Mouse (Mus musculus) forebrain, embryonic 16.5 days (tissue): ENCODE results near the gene Uggt1. TPM values are rescaled to one million over a fixed set of nuclear protein-coding genes. Genes with fewer than 3 reads are reported as not detected.
A peak's percentile ranks its signal among the peaks of the same experiment; 100 is the strongest.

Source experiments
- ATAC-seq: fragments of 200-750 bp; cut with Nextera tagmentation; 2 replicates; pipeline ENCODE4 v1.8.0; 2017; ENCODE audit warnings: mild to moderate bottlenecking, moderate library complexity
- H3K27ac ChIP-seq: fragments of 300-500 bp; sonication (generic); 2 replicates; pipeline ENCODE4 v1.5.1; 2014; ENCODE audit warnings: low read length, control low read depth
- H3K27me3 ChIP-seq: fragments of 300-500 bp; sonication (generic); replicated peaks from 2 replicates; pipeline ENCODE4 v1.6.1; 2014; ENCODE audit warnings: low read length; ENCODE audit not compliant: control insufficient read depth, insufficient read depth
- H3K36me3 ChIP-seq: fragments of 300-500 bp; sonication (generic); 2 replicates; pipeline ENCODE4 v1.6.1; 2014; ENCODE audit not compliant: control insufficient read depth, insufficient read depth
- H3K4me1 ChIP-seq: fragments of 300-500 bp; sonication (generic); replicated peaks from 2 replicates; pipeline ENCODE4 v1.6.1; 2014; ENCODE audit warnings: low read length; ENCODE audit not compliant: control insufficient read depth, insufficient read depth
- H3K4me2 ChIP-seq: fragments of 300-500 bp; sonication (generic); 2 replicates; pipeline ENCODE4 v1.6.1; 2014; ENCODE audit warnings: mild to moderate bottlenecking, low read length, control low read depth
- H3K4me3 ChIP-seq: fragments of 300-500 bp; sonication (generic); replicated peaks from 2 replicates; pipeline ENCODE4 v1.5.1; 2014; ENCODE audit warnings: mild to moderate bottlenecking, low read length, control low read depth
- H3K9ac ChIP-seq: fragments of 300-500 bp; sonication (generic); replicated peaks from 2 replicates; pipeline ENCODE4 v1.6.1; 2014; ENCODE audit warnings: low read depth, low read length, control low read depth
- H3K9me3 ChIP-seq: fragments of 300-500 bp; sonication (generic); 2 replicates; pipeline ENCODE4 v1.6.1; 2016; ENCODE audit warnings: low read length; ENCODE audit not compliant: control insufficient read depth
- WGBS: fragments of 180-500 bp; shearing (Covaris S2); extraction: QIAGEN DNeasy Blood & Tissue Kit; methylation state at CpG from one replicate; pipeline ENCODE4 v1.1.7; 2014; 5-methylcytosine and 5-hydroxymethylcytosine counted together
- polyA plus RNA-seq: library from polyadenylated mRNA; unstranded; fragments of >200 nt; fragmentation: Nextera tagmentation; extraction: Ambion mirVana; gene quantifications from 2 replicates; pipeline ENCODE4 v1.2.1, GENCODE M21; 2015

The Uggt1 gene
- 50.8 and 56.9 TPM in 2 replicates for polyA plus RNA-seq

- WGBS = 2% methylated on average over 48 of the region's 49 CpGs
- H3K4me1 ChIP-seq = peaks cover 9% of the 10 kb centered on the region
- H3K27ac ChIP-seq = peak within 1 kb of the TSS; percentile 80
- H3K4me2 ChIP-seq = peak within 1 kb of the TSS; percentile 88
- ATAC-seq = peak; percentile 98
- H3K9me3 ChIP-seq = no peaks in the 10 kb centered on the region
- no peaks in the 10 kb centered on the region for H3K27me3 ChIP-seq
- peak within 1 kb of the TSS; percentile 84 for H3K9ac ChIP-seq
- no peaks in the 10 kb centered on the region for H3K36me3 ChIP-seq
- H3K4me3 ChIP-seq = peak within 1 kb of the TSS; percentile 96
Measured at GRCm38 (mm10) chr1:36244058-36244827, at the start of gene Uggt1. Uggt1 (minus strand) TSS chr1:36244720.

- Histone ChIP-seq H3K9me3 (no peaks in the 10 kb centered on the region), H3K4me3 (no peak overlapping the region), H3K27me3 (no peaks in the 10 kb centered on the region), H3K4me2 (no peak overlapping the region), H3K27ac (no peak overlapping the region), H3K9ac (no peak overlapping the region), H3K36me3 (no peaks in the 10 kb centered on the region), H3K4me1 (no peaks in the 10 kb centered on the region)
- WGBS = 89% methylated on average over 8 of the region's 8 CpGs
- ATAC-seq = no peak
Measured at GRCm38 (mm10) chr1:36293470-36293869, 49.0 kb upstream of the Uggt1 start.

- H3K36me3 ChIP-seq = no peaks in the 10 kb centered on the region
Measured at GRCm38 (mm10) chr1:36281849-36282248, 37.3 kb upstream of the Uggt1 start.

GRCm38 (mm10) chr1:36280938-36281337 is 36.4 kb upstream of the Uggt1 start:
- no peak overlapping the region for H3K9ac ChIP-seq
- H3K36me3 ChIP-seq = no peaks in the 10 kb centered on the region
- no peak overlapping the region for H3K4me2 ChIP-seq
- H3K27ac ChIP-seq = no peak overlapping the region
- no peak for ATAC-seq
- H3K27me3 ChIP-seq = no peaks in the 10 kb centered on the region
- 79% methylated on average over 3 of the region's 3 CpGs for WGBS
- H3K4me3 ChIP-seq = no peak overlapping the region
- no peaks in the 10 kb centered on the region for H3K4me1 ChIP-seq
- H3K9me3 ChIP-seq = no peaks in the 10 kb centered on the region

More at GRCm38 (mm10) chr1:36281849-36282248, 37.3 kb upstream of the Uggt1 start:
- H3K27ac ChIP-seq = no peak overlapping the region
- no peak overlapping the region for H3K4me3 ChIP-seq
- WGBS = 91% methylated on average over 6 of the region's 6 CpGs
- no peaks in the 10 kb centered on the region for H3K27me3 ChIP-seq
- H3K9ac ChIP-seq = no peak overlapping the region
- ATAC-seq = no peak
- no peak overlapping the region for H3K4me2 ChIP-seq
- H3K9me3 ChIP-seq = no peaks in the 10 kb centered on the region
- no peaks in the 10 kb centered on the region for H3K4me1 ChIP-seq

GRCm38 (mm10) chr1:36279202-36279601 is 34.7 kb upstream of the Uggt1 start:
- Histone ChIP-seq H3K4me3 (no peak overlapping the region), H3K4me1 (no peaks in the 10 kb centered on the region), H3K9ac (no peak overlapping the region), H3K9me3 (no peaks in the 10 kb centered on the region), H3K27me3 (no peaks in the 10 kb centered on the region), H3K36me3 (no peaks in the 10 kb centered on the region), H3K27ac (no peak overlapping the region), H3K4me2 (no peak overlapping the region)
- 21% methylated on average over 3 of the region's 3 CpGs for WGBS
- no peak for ATAC-seq

GRCm38 (mm10) chr1:36277267-36278060 is 32.9 kb upstream of the Uggt1 start:
- no peak overlapping the region for H3K9ac ChIP-seq
- no peaks in the 10 kb centered on the region for H3K36me3 ChIP-seq
- WGBS = 20% methylated on average over 7 of the region's 7 CpGs
- H3K27me3 ChIP-seq = no peaks in the 10 kb centered on the region
- H3K4me1 ChIP-seq = no peaks in the 10 kb centered on the region
- no peak for ATAC-seq
- H3K27ac ChIP-seq = no peak overlapping the region
- H3K4me3 ChIP-seq = no peak overlapping the region
- H3K4me2 ChIP-seq = no peak overlapping the region
- no peaks in the 10 kb centered on the region for H3K9me3 ChIP-seq

- ATAC-seq = no peak
- no peaks in the 10 kb centered on the region for H3K27me3 ChIP-seq
- H3K27ac ChIP-seq = no peak overlapping the region
- H3K9me3 ChIP-seq = no peaks in the 10 kb centered on the region
- WGBS = 77% methylated on average over 13 of the region's 13 CpGs
- no peak overlapping the region for H3K9ac ChIP-seq
- no peak overlapping the region for H3K4me3 ChIP-seq
- no peaks in the 10 kb centered on the region for H3K4me1 ChIP-seq
- no peak overlapping the region for H3K4me2 ChIP-seq
- no peaks in the 10 kb centered on the region for H3K36me3 ChIP-seq
Measured at GRCm38 (mm10) chr1:36275635-36276389, 31.3 kb upstream of the Uggt1 start.

GRCm38 (mm10) chr1:36274455-36274854 is 29.9 kb upstream of the Uggt1 start, which contains the start of gene Neurl3:
Neurl3 (minus strand) TSS chr1:36274679.
- H3K4me2 ChIP-seq = no peak within 1 kb of the TSS
- no peaks in the 10 kb centered on the region for H3K4me1 ChIP-seq
- no peaks in the 10 kb centered on the region for H3K9me3 ChIP-seq
- H3K4me3 ChIP-seq = no peak within 1 kb of the TSS
- no peak within 1 kb of the TSS for H3K9ac ChIP-seq
- no peak for ATAC-seq
- H3K27me3 ChIP-seq = peaks cover under 1% of the 10 kb centered on the region; the same call in 1 of the 2 replicates
- H3K27ac ChIP-seq = no peak within 1 kb of the TSS
- H3K36me3 ChIP-seq = no peaks in the 10 kb centered on the region
- 92% methylated on average over 5 of the region's 5 CpGs for WGBS

- Histone ChIP-seq H3K9ac (no peak overlapping the region), H3K27ac (no peak overlapping the region), H3K9me3 (no peaks in the 10 kb centered on the region), H3K4me1 (peaks cover 3% of the 10 kb centered on the region; the same call in 1 of the 2 replicates), H3K4me3 (no peak overlapping the region), H3K27me3 (peaks cover 6% of the 10 kb centered on the region; the same call in 1 of the 2 replicates), H3K36me3 (no peaks in the 10 kb centered on the region), H3K4me2 (no peak overlapping the region)
- ATAC-seq = no peak
- WGBS = 52% methylated on average over 9 of the region's 9 CpGs
Measured at GRCm38 (mm10) chr1:36273288-36273687, 28.8 kb upstream of the Uggt1 start.
